Mouse (Mus musculus): ENCODE measurements around the gene Nat14. TPM values are rescaled to one million over a fixed set of nuclear protein-coding genes. Genes with fewer than 3 reads are reported as not detected.
A peak's percentile ranks its signal among the peaks of the same experiment; 100 is the strongest.

Nat14 gene
- polyA plus RNA-seq, 1 experiment from 2014 or later: 49.4 TPM

DNA sequence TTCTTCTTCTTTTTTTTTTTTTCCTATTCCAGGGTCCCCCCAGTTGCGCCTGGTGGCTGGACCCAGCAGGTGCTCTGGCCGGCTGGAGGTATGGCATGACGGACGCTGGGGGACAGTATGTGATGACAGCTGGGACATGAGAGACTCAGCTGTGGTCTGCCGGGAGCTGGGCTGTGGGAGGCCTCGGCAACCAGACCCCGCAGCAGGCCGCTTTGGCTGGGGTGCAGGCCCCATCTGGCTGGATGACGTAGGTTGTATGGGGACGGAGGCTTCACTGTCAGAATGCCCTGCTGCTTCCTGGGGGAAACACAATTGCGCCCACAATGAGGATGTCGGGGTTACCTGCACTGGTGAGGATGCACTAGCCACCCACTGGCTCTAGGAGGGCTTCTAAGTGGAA is 11.3 kb downstream of the Nat14 start:
- H3K27me3 ChIP-seq (ENCODE audit: control insufficient read depth, insufficient read depth, low read depth, low read length): no peaks in the 10 kb centered on the region
- no peak for ATAC-seq
- no peaks in the 10 kb centered on the region for H3K4me1 ChIP-seq (ENCODE audit: control insufficient read depth, insufficient read depth, low read length)
- H3K9me3 ChIP-seq (replicated peaks; ENCODE audit: control insufficient read depth, low read length, poor library complexity, severe bottlenecking): no peaks in the 10 kb centered on the region; the same call in 1 of the 2 replicates
- no peaks in the 10 kb centered on the region for H3K36me3 ChIP-seq (ENCODE audit: control insufficient read depth, insufficient read depth, low read length)
- no peak overlapping the region for H3K4me2 ChIP-seq (ENCODE audit: low read length)
- WGBS: 85% methylated on average over 12 of the region's 12 CpGs
- H3K9ac ChIP-seq (ENCODE audit: low read depth, low read length): no peak overlapping the region
- no peak overlapping the region for H3K4me3 ChIP-seq (ENCODE audit: low read depth, low read length)
- H3K27ac ChIP-seq (ENCODE audit: low read length): no peak overlapping the region

GRCm38 (mm10) chr7:4934160-4934914 is 12.5 kb downstream of the Nat14 start:
- Histone ChIP-seq H3K27ac (ENCODE audit: low read length) (no peak overlapping the region), H3K9ac (ENCODE audit: low read depth, low read length) (no peak overlapping the region), H3K27me3 (ENCODE audit: control insufficient read depth, insufficient read depth, low read depth, low read length) (no peaks in the 10 kb centered on the region), H3K36me3 (ENCODE audit: control insufficient read depth, insufficient read depth, low read length) (no peaks in the 10 kb centered on the region), H3K4me2 (ENCODE audit: low read length) (no peak overlapping the region), H3K4me1 (ENCODE audit: control insufficient read depth, insufficient read depth, low read length) (no peaks in the 10 kb centered on the region), H3K4me3 (ENCODE audit: low read depth, low read length) (no peak overlapping the region), H3K9me3 (replicated peaks; ENCODE audit: control insufficient read depth, low read length, poor library complexity, severe bottlenecking) (no peaks in the 10 kb centered on the region; the same call in 1 of the 2 replicates)
- 83% methylated on average over 4 of the region's 4 CpGs for WGBS
- no peak for ATAC-seq

GRCm38 (mm10) chr7:4936832-4937231 is 15.0 kb downstream of the Nat14 start:
- Histone ChIP-seq H3K4me1 (ENCODE audit: control insufficient read depth, insufficient read depth, low read length) (no peaks in the 10 kb centered on the region), H3K4me2 (ENCODE audit: low read length) (no peak overlapping the region), H3K27me3 (ENCODE audit: control insufficient read depth, insufficient read depth, low read depth, low read length) (no peaks in the 10 kb centered on the region), H3K9ac (ENCODE audit: low read depth, low read length) (no peak overlapping the region), H3K4me3 (ENCODE audit: low read depth, low read length) (no peak overlapping the region), H3K27ac (ENCODE audit: low read length) (no peak overlapping the region), H3K9me3 (replicated peaks; ENCODE audit: control insufficient read depth, low read length, poor library complexity, severe bottlenecking) (no peaks in the 10 kb centered on the region; the same call in 1 of the 2 replicates), H3K36me3 (ENCODE audit: control insufficient read depth, insufficient read depth, low read length) (no peaks in the 10 kb centered on the region)
- 85% methylated on average over 10 of the region's 10 CpGs for WGBS
- ATAC-seq: no peak

GRCm38 (mm10) chr7:4937392-4937791 is 15.6 kb downstream of the Nat14 start:
- no peaks in the 10 kb centered on the region for H3K27me3 ChIP-seq (ENCODE audit: control insufficient read depth, insufficient read depth, low read depth, low read length)
- no peaks in the 10 kb centered on the region for H3K4me1 ChIP-seq (ENCODE audit: control insufficient read depth, insufficient read depth, low read length)
- no peak overlapping the region for H3K27ac ChIP-seq (ENCODE audit: low read length)
- H3K9me3 ChIP-seq (replicated peaks; ENCODE audit: control insufficient read depth, low read length, poor library complexity, severe bottlenecking): no peaks in the 10 kb centered on the region; the same call in 1 of the 2 replicates
- H3K9ac ChIP-seq (ENCODE audit: low read depth, low read length): no peak overlapping the region
- ATAC-seq: no peak
- H3K36me3 ChIP-seq (ENCODE audit: control insufficient read depth, insufficient read depth, low read length): no peaks in the 10 kb centered on the region
- 81% methylated on average over 10 of the region's 11 CpGs for WGBS
- no peak overlapping the region for H3K4me2 ChIP-seq (ENCODE audit: low read length)
- H3K4me3 ChIP-seq (ENCODE audit: low read depth, low read length): no peak overlapping the region

DNA sequence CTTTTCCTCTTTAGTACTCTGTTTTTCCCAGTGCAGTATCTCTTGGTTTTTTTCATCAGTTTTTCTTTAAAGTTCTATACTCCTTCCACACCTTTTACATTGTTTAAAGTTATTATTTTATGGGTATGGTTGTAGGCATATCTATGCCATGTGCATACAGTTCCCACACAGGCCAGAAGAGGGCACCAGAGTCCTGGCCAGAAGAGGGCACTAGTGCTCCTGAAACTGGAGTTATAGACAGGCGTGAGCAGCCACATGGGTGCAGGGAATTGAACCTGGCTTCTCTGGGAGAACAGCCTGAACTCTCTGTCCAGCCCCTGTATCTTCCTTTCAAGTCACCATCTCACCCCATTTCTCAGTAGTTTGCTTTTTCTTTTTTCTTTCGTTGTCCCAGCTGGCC is 16.6 kb downstream of the Nat14 start:
- no peaks in the 10 kb centered on the region for H3K4me1 ChIP-seq (ENCODE audit: control insufficient read depth, insufficient read depth, low read length)
- WGBS: 46% methylated on average over 2 of the region's 2 CpGs
- no peaks in the 10 kb centered on the region for H3K27me3 ChIP-seq (ENCODE audit: control insufficient read depth, insufficient read depth, low read depth, low read length)
- no peak overlapping the region for H3K9ac ChIP-seq (ENCODE audit: low read depth, low read length)
- H3K27ac ChIP-seq (ENCODE audit: low read length): no peak overlapping the region
- no peaks in the 10 kb centered on the region for H3K36me3 ChIP-seq (ENCODE audit: control insufficient read depth, insufficient read depth, low read length)
- H3K4me3 ChIP-seq (ENCODE audit: low read depth, low read length): no peak overlapping the region
- no peak for ATAC-seq
- no peaks in the 10 kb centered on the region; the same call in 1 of the 2 replicates for H3K9me3 ChIP-seq (replicated peaks; ENCODE audit: control insufficient read depth, low read length, poor library complexity, severe bottlenecking)
- no peak overlapping the region for H3K4me2 ChIP-seq (ENCODE audit: low read length)

DNA sequence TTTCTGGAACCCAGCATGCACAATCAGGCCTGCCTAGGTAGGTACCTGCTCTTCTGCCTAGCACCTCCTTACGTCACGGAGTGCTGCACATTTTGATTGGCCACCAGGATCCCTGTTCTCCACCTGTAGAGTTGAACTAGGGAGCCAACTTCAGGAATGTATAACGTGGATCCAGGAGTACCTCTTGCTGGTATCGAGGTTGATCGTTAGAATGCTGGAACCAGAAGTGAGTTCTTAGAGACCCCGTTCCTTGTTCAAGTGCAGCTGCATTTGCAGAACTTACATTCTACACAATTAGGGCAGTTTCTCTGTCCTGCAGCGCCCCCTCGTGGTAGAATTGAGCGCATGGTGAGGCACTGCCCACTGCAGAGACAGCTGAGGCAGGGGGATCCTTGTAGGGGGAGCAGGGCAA is 18.2 kb downstream of the Nat14 start:
- H3K9me3 ChIP-seq (replicated peaks; ENCODE audit: control insufficient read depth, low read length, poor library complexity, severe bottlenecking): no peaks in the 10 kb centered on the region
- 18% methylated on average over 9 of the region's 9 CpGs for WGBS

GRCm38 (mm10) chr7:4942673-4943072 is 20.8 kb downstream of the Nat14 start:
- no peak overlapping the region for H3K9ac ChIP-seq (ENCODE audit: low read depth, low read length)
- ATAC-seq: no peak
- H3K36me3 ChIP-seq (ENCODE audit: control insufficient read depth, insufficient read depth, low read length): no peaks in the 10 kb centered on the region
- no peaks in the 10 kb centered on the region for H3K27me3 ChIP-seq (ENCODE audit: control insufficient read depth, insufficient read depth, low read depth, low read length)
- H3K4me3 ChIP-seq (ENCODE audit: low read depth, low read length): no peak overlapping the region
- H3K4me1 ChIP-seq (ENCODE audit: control insufficient read depth, insufficient read depth, low read length): no peaks in the 10 kb centered on the region
- no peak overlapping the region for H3K27ac ChIP-seq (ENCODE audit: low read length)
- no peaks in the 10 kb centered on the region for H3K9me3 ChIP-seq (replicated peaks; ENCODE audit: control insufficient read depth, low read length, poor library complexity, severe bottlenecking)
- H3K4me2 ChIP-seq (ENCODE audit: low read length): no peak overlapping the region
- WGBS: 59% methylated on average over 5 of the region's 5 CpGs

More for the DNA sequence above, 18.2 kb downstream of the Nat14 start:
- H3K4me1 ChIP-seq (ENCODE audit: control insufficient read depth, insufficient read depth, low read length): no peaks in the 10 kb centered on the region
- no peak overlapping the region for H3K4me3 ChIP-seq (ENCODE audit: low read depth, low read length)
- H3K4me2 ChIP-seq (ENCODE audit: low read length): no peak overlapping the region
- no peaks in the 10 kb centered on the region for H3K27me3 ChIP-seq (ENCODE audit: control insufficient read depth, insufficient read depth, low read depth, low read length)
- H3K36me3 ChIP-seq (ENCODE audit: control insufficient read depth, insufficient read depth, low read length): no peaks in the 10 kb centered on the region
- H3K27ac ChIP-seq (ENCODE audit: low read length): no peak overlapping the region
- H3K9ac ChIP-seq (ENCODE audit: low read depth, low read length): no peak overlapping the region
- peak; percentile 66; the same call in 1 of the 2 replicates for ATAC-seq

- H3K4me1 ChIP-seq (ENCODE audit: control insufficient read depth, insufficient read depth, low read length): no peaks in the 10 kb centered on the region
- H3K9ac ChIP-seq (ENCODE audit: low read depth, low read length): 0 out of 2 replicates have a peak overlapping the region, but pooled peaks have one; percentile 16
- H3K9me3 ChIP-seq (replicated peaks; ENCODE audit: control insufficient read depth, low read length, poor library complexity, severe bottlenecking): no peaks in the 10 kb centered on the region
Observed at GRCm38 (mm10) chr7:4943223-4943815, 21.5 kb downstream of the Nat14 start.

GRCm38 (mm10) chr7:4947855-4948254 is 26.0 kb downstream of the Nat14 start:
- 58% methylated on average over 2 of the region's 2 CpGs for WGBS
- H3K27ac ChIP-seq (ENCODE audit: low read length): no peak overlapping the region
- no peaks in the 10 kb centered on the region for H3K4me1 ChIP-seq (ENCODE audit: control insufficient read depth, insufficient read depth, low read length)
- H3K9ac ChIP-seq (ENCODE audit: low read depth, low read length): no peak overlapping the region
- ATAC-seq: no peak
- no peaks in the 10 kb centered on the region for H3K27me3 ChIP-seq (ENCODE audit: control insufficient read depth, insufficient read depth, low read depth, low read length)
- no peaks in the 10 kb centered on the region for H3K9me3 ChIP-seq (replicated peaks; ENCODE audit: control insufficient read depth, low read length, poor library complexity, severe bottlenecking)
- H3K4me2 ChIP-seq (ENCODE audit: low read length): no peak overlapping the region
- H3K36me3 ChIP-seq (ENCODE audit: control insufficient read depth, insufficient read depth, low read length): no peaks in the 10 kb centered on the region
- no peak overlapping the region for H3K4me3 ChIP-seq (ENCODE audit: low read depth, low read length)

More at GRCm38 (mm10) chr7:4943223-4943815, 21.5 kb downstream of the Nat14 start:
- peak overlapping the region; percentile 38 for H3K4me3 ChIP-seq (ENCODE audit: low read depth, low read length)
- H3K27me3 ChIP-seq (ENCODE audit: control insufficient read depth, insufficient read depth, low read depth, low read length): no peaks in the 10 kb centered on the region
- H3K4me2 ChIP-seq (ENCODE audit: low read length): peak overlapping the region; percentile 63
- ATAC-seq: peak; percentile 73
- 19% methylated on average over 15 of the region's 15 CpGs for WGBS
- H3K36me3 ChIP-seq (ENCODE audit: control insufficient read depth, insufficient read depth, low read length): no peaks in the 10 kb centered on the region
- H3K27ac ChIP-seq (ENCODE audit: low read length): no peak overlapping the region
